Mouse (Mus musculus) urinary bladder, postnatal 0 days (tissue): ENCODE data around the gene Ppp4c. TPM values are rescaled to one million over a fixed set of nuclear protein-coding genes. Genes with fewer than 3 reads are reported as not detected.

Experiments used
- polyA plus RNA-seq: library from polyadenylated mRNA; unstranded; fragments of >200 nt; fragmentation: Nextera tagmentation; extraction: Ambion mirVana; gene quantifications from 2 replicates; pipeline ENCODE4 v1.2.1, GENCODE M21; 2015

Ppp4c gene
- 111 and 119 TPM in 2 replicates for polyA plus RNA-seq

GRCm38 (mm10) chr7:126791851-126792720 is at the start of gene Ppp4c:
Gene Ppp4c, minus strand, starts transcription at chr7:126792496.

DNA sequence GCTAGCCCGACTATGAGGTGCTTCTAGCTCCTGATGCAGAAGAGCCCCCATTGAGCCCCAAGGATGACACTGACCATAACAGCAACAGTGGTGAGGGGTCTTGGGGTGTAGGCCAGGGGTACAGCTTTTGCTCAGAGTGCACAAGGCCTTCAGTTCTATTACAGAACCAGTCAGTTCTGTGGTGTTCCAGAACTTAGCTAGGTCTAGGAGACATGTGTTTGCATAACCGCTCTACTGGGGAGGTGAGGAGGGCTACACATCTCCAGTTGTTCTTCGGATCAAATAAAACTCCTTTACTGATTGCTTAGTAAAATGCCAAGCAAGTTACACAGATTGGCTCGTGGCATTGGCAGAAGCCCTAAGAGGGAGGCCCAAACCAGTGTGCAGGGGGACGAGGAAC is 39.2 kb upstream of the Ppp4c start, which contains the start of gene 4930451I11Rik:
Gene 4930451I11Rik, minus strand, starts transcription at position 101 of the 400 bp plus-strand sequence.

GRCm38 (mm10) chr7:126797411-126798126 is 5.3 kb upstream of the Ppp4c start, which contains the start of gene Fam57b:
Gene Fam57b, plus strand, starts transcription at chr7:126797668.

GRCm38 (mm10) chr7:126780971-126781635 is 11.2 kb downstream of the Ppp4c start, which contains the start of gene Tbx6:
Gene Tbx6, plus strand, starts transcription at chr7:126781483.

DNA sequence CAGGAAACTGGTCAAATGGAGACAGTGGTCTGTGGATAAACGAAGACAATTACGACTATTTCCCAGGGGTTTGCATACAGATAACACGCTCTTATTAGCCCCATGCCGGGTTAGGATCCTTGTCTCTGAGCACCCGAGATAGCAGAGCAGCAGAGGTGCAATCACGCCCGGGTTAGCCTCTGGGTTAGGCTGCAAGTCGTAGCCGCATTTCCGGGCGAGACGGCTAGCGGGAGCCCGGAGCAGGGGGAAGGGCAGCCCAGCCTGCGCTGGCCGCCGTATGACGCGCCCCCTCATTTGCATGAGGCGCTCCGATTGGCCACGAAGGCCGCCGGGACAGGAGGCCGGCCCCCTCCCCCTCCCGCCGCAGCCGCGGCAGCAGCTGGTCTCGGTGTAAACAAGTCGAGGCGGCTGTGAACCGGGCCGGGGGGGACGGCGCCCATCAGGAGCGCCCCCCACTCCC is 15.7 kb downstream of the Ppp4c start, which contains the start of gene Ypel3:
Gene Ypel3, plus strand, starts transcription at position 358 of the 460 bp plus-strand sequence.

DNA sequence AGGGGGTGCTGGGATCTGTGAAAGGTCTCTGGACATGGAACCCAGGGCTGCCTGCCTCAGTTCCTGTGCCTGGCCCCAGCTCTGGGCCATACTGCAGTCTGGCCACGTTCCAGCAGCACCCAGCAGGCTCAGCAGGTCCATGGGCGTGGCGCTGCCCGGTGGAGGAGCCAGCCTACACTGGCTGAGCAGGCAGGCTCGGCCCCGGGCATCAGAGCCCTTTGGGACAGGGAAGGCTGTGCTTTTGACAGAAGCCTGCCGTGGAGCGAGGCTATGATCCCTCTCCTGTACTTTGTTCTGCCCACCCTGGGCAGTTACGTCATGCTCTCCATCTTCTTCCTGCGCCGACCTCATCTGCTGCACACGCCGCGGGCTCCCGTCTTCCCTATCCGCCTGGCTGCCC is 26.1 kb downstream of the Ppp4c start, which contains the start of gene Gdpd3:
Gene Gdpd3, plus strand, starts transcription at position 134 of the 400 bp plus-strand sequence.

GRCm38 (mm10) chr7:126759050-126759671 is 33.1 kb downstream of the Ppp4c start, which contains the start of gene Mapk3:
Gene Mapk3, plus strand, starts transcription at chr7:126759601.

Other genes starting within 250 kb of the Ppp4c start
- 152 and 161 TPM in 2 replicates for gene Eif3c, start 226.1 kb downstream of the Ppp4c start, polyA plus RNA-seq
- 2.1 and 3.6 TPM in 2 replicates for gene Apobr, start 207.6 kb downstream of the Ppp4c start, polyA plus RNA-seq
- gene Cln3, start 206.7 kb downstream of the Ppp4c start, polyA plus RNA-seq, result 17.2 and 19.0 TPM in 2 replicates
- not detected in 2 replicates for gene Il27, start 197.6 kb downstream of the Ppp4c start, polyA plus RNA-seq
- 62.7 and 73.5 TPM in 2 replicates for gene Nupr1, start 161.6 kb downstream of the Ppp4c start, polyA plus RNA-seq
- gene Sgf29, start 143.2 kb downstream of the Ppp4c start, polyA plus RNA-seq, result 24.1 and 28.7 TPM in 2 replicates
- gene Sult1a1, start 116.1 kb downstream of the Ppp4c start, polyA plus RNA-seq, result 16.8 and 17.8 TPM in 2 replicates
- gene Bola2, start 97.1 kb downstream of the Ppp4c start, polyA plus RNA-seq, result 81.7 and 98.8 TPM in 2 replicates
- gene Slx1b, start 96.7 kb downstream of the Ppp4c start, polyA plus RNA-seq, result 4.7 and 5.1 TPM in 2 replicates
- gene Coro1a, start 84.7 kb downstream of the Ppp4c start, polyA plus RNA-seq, result 15.1 and 33.5 TPM in 2 replicates
- 58.5 and 65.2 TPM in 2 replicates for gene Mapk3, start 32.9 kb downstream of the Ppp4c start, polyA plus RNA-seq
- gene Gdpd3, start 26.2 kb downstream of the Ppp4c start, polyA plus RNA-seq, result 7.6 and 8.7 TPM in 2 replicates
- 67.6 and 97.6 TPM in 2 replicates for gene Ypel3, start 15.5 kb downstream of the Ppp4c start, polyA plus RNA-seq
- 0.12 and 0.15 TPM in 2 replicates for gene Tbx6, start 11.0 kb downstream of the Ppp4c start, polyA plus RNA-seq
- gene Fam57b, start 5.2 kb upstream of the Ppp4c start, polyA plus RNA-seq, result 0.17 and 0.30 TPM in 2 replicates
- not detected in 2 replicates for gene 4930451I11Rik, start 39.1 kb upstream of the Ppp4c start, polyA plus RNA-seq
- gene Doc2a, start 54.9 kb upstream of the Ppp4c start, polyA plus RNA-seq, result 0.08 TPM in 1 of 2 replicates, not detected in the other
- gene Hirip3, start 69.5 kb upstream of the Ppp4c start, polyA plus RNA-seq, result 9.5 and 10.4 TPM in 2 replicates
- gene Ino80e, start 69.9 kb upstream of the Ppp4c start, polyA plus RNA-seq, result 45.1 and 48.6 TPM in 2 replicates
- gene Taok2, start 92.2 kb upstream of the Ppp4c start, polyA plus RNA-seq, result 18.7 and 20.2 TPM in 2 replicates
- gene Tmem219, start 130.4 kb upstream of the Ppp4c start, polyA plus RNA-seq, result 34.6 and 38.2 TPM in 2 replicates
- 9.1 and 9.7 TPM in 2 replicates for gene Kctd13, start 136.4 kb upstream of the Ppp4c start, polyA plus RNA-seq
- gene Asphd1, start 157.1 kb upstream of the Ppp4c start, polyA plus RNA-seq, result not detected in 2 replicates
- gene Sez6l2, start 158.1 kb upstream of the Ppp4c start, polyA plus RNA-seq, result 0.19 and 0.22 TPM in 2 replicates
- 95.8 and 103 TPM in 2 replicates for gene Cdipt, start 183.4 kb upstream of the Ppp4c start, polyA plus RNA-seq
- gene Cdiptos, start 183.6 kb upstream of the Ppp4c start, polyA plus RNA-seq, result 1.7 and 1.9 TPM in 2 replicates
- gene Mvp, start 222.1 kb upstream of the Ppp4c start, polyA plus RNA-seq, result 34.3 and 38.8 TPM in 2 replicates
- gene Pagr1b, start 224.0 kb upstream of the Ppp4c start, polyA plus RNA-seq, result 0.49 TPM in 1 of 2 replicates, not detected in the other
- gene Pagr1a, start 224.9 kb upstream of the Ppp4c start, polyA plus RNA-seq, result 7.9 and 36.8 TPM in 2 replicates
- 5.0 and 26.8 TPM in 2 replicates for gene Gm42742, start 228.6 kb upstream of the Ppp4c start, polyA plus RNA-seq
- gene Prrt2, start 228.7 kb upstream of the Ppp4c start, polyA plus RNA-seq, result 2.7 and 3.0 TPM in 2 replicates
- 20.4 and 22.4 TPM in 2 replicates for gene Maz, start 234.5 kb upstream of the Ppp4c start, polyA plus RNA-seq
- 17.9 and 21.4 TPM in 2 replicates for gene Kif22, start 250.0 kb upstream of the Ppp4c start, polyA plus RNA-seq